Mouse (Mus musculus) CH12.LX (cell line): ENCODE measurements around the gene C1ql1. TPM values are rescaled to one million over a fixed set of nuclear protein-coding genes. Genes with fewer than 3 reads are reported as not detected.

Source experiments
- DNase-seq: peaks from one replicate; pipeline ENCODE4 v3.0.0-alpha.2; 2013; ENCODE audit errors: extremely low read depth
- H3K27ac ChIP-seq: 2 replicates; pipeline ENCODE4 v1.5.1; 2012; ENCODE audit warnings: low read depth, mild to moderate bottlenecking, control low read depth, moderate library complexity; ENCODE audit not compliant: insufficient read depth
- H3K27me3 ChIP-seq: replicated peaks from 2 replicates; pipeline ENCODE3; 2012; ENCODE audit warnings: inconsistent platforms
- H3K36me3 ChIP-seq, 2 experiments: replicated peaks in 1 of 2; 2 replicates each; pipeline versions ENCODE3 to v1.6.1; 2012; ENCODE audit warnings: inconsistent platforms in 1 of 2, low read length in 1 of 2, mild to moderate bottlenecking in 1 of 2, mixed read lengths in 1 of 2, moderate library complexity in 1 of 2; ENCODE audit not compliant: control insufficient read depth in 1 of 2, insufficient read depth in 1 of 2
- H3K4me1 ChIP-seq, 2 experiments: 2 replicates each; pipeline ENCODE4 v1.6.1; 2012; ENCODE audit warnings: inconsistent platforms in 1 of 2, moderate library complexity in 1 of 2; ENCODE audit not compliant: insufficient read depth in 2 of 2, control insufficient read depth in 1 of 2
- H3K4me2 ChIP-seq: 2 replicates; pipeline ENCODE4 v1.6.1; 2012; ENCODE audit warnings: low read depth, mild to moderate bottlenecking, control low read depth; ENCODE audit not compliant: poor library complexity, insufficient read depth, severe bottlenecking
- H3K4me3 ChIP-seq, 3 experiments: fragments of 150-350 bp in 1 of 3; sonication (generic) in 1 of 3; replicated peaks in 1 of 3; 2 replicates each; pipeline versions ENCODE3 to v1.5.1; 2011 to 2012; ENCODE audit warnings: low read depth in 2 of 3, low read length in 2 of 3, mild to moderate bottlenecking in 2 of 3, moderate library complexity in 2 of 3, control low read depth in 1 of 3, improper control_type of control experiment in 1 of 3, inconsistent platforms in 1 of 3, mixed read lengths in 1 of 3; ENCODE audit not compliant: poor library complexity in 1 of 3
- H3K79me2 ChIP-seq: replicated peaks from 2 replicates; pipeline ENCODE4 v1.6.1; 2012; ENCODE audit warnings: mild to moderate bottlenecking, moderate library complexity; ENCODE audit not compliant: control insufficient read depth, poor library complexity, insufficient read depth, severe bottlenecking; ENCODE audit errors: extremely low read depth
- H3K9ac ChIP-seq: 2 replicates; pipeline ENCODE4 v1.6.1; 2012; ENCODE audit warnings: low read depth, mild to moderate bottlenecking, control low read depth, moderate library complexity; ENCODE audit not compliant: insufficient read depth
- H3K9me3 ChIP-seq: replicated peaks from 2 replicates; pipeline ENCODE3; 2012; ENCODE audit warnings: low read length, inconsistent platforms, mixed read lengths
- CHD1 ChIP-seq: IDR thresholded peaks from 2 replicates; pipeline ENCODE4 v1.6.1; 2012; ENCODE audit warnings: low read depth, low read length, improper control_type of control experiment, inconsistent platforms
- E2F4 ChIP-seq: IDR thresholded peaks from 2 replicates; pipeline ENCODE4 v1.6.1; 2011; ENCODE audit warnings: low read depth, low read length, improper control_type of control experiment; ENCODE audit not compliant: insufficient replicate concordance
- ELF1 ChIP-seq: IDR thresholded peaks from 2 replicates; pipeline ENCODE4 v1.6.1; 2014; ENCODE audit warnings: low read depth, mild to moderate bottlenecking, inconsistent platforms, low read length, improper control_type of control experiment
- ETS1 ChIP-seq: conservative IDR thresholded peaks from 2 replicates; pipeline ENCODE4 v1.6.1; 2012; ENCODE audit warnings: low read depth, mild to moderate bottlenecking, inconsistent platforms, low read length, improper control_type of control experiment, moderate library complexity
- GABPA ChIP-seq: IDR thresholded peaks from 2 replicates; pipeline ENCODE4 v1.6.1; 2012; ENCODE audit warnings: low read depth, low read length, improper control_type of control experiment, inconsistent platforms; ENCODE audit not compliant: insufficient replicate concordance
- MAFK ChIP-seq: IDR thresholded peaks from 2 replicates; pipeline ENCODE4 v1.6.1; 2011; ENCODE audit warnings: low read length, improper control_type of control experiment; ENCODE audit not compliant: insufficient replicate concordance
- MAX ChIP-seq: IDR thresholded peaks from 2 replicates; pipeline ENCODE4 v1.6.1; 2011; ENCODE audit warnings: low read length, improper control_type of control experiment
- MEF2A ChIP-seq: IDR thresholded peaks from 2 replicates; pipeline ENCODE4 v1.6.1; 2014; ENCODE audit warnings: low read depth, mild to moderate bottlenecking, inconsistent platforms, low read length, improper control_type of control experiment, borderline replicate concordance
- NELFE ChIP-seq: IDR thresholded peaks from 2 replicates; pipeline ENCODE4 v1.6.1; 2011; ENCODE audit warnings: low read depth, low read length, improper control_type of control experiment
- NRF1 ChIP-seq: IDR thresholded peaks from 2 replicates; pipeline ENCODE4 v1.6.1; 2014; ENCODE audit warnings: low read depth, mild to moderate bottlenecking, inconsistent platforms, low read length, improper control_type of control experiment, moderate library complexity
- PAX5 ChIP-seq: IDR thresholded peaks from 2 replicates; pipeline ENCODE4 v1.6.1; 2012; ENCODE audit warnings: low read length, inconsistent platforms, mixed read lengths
- POLR2AphosphoS2 ChIP-seq: IDR thresholded peaks from 2 replicates; pipeline ENCODE4 v1.6.1; 2011; ENCODE audit warnings: low read depth, low read length, improper control_type of control experiment
- SMC3 ChIP-seq: IDR thresholded peaks from 2 replicates; pipeline ENCODE4 v1.6.1; 2011; ENCODE audit warnings: low read depth, low read length, improper control_type of control experiment
- TBP ChIP-seq: conservative IDR thresholded peaks from 2 replicates; pipeline ENCODE4 v1.6.1; 2011; ENCODE audit warnings: low read depth, low read length, improper control_type of control experiment
- UBTF ChIP-seq: IDR thresholded peaks from 2 replicates; pipeline ENCODE4 v1.6.1; 2012; ENCODE audit warnings: low read depth, mild to moderate bottlenecking, inconsistent platforms, low read length, improper control_type of control experiment, moderate library complexity
- USF1 ChIP-seq: IDR thresholded peaks from 2 replicates; pipeline ENCODE4 v1.6.1; 2014; ENCODE audit warnings: low read depth, mild to moderate bottlenecking, inconsistent platforms, low read length, improper control_type of control experiment
- USF2 ChIP-seq: conservative IDR thresholded peaks from 2 replicates; pipeline ENCODE4 v1.6.1; 2011; ENCODE audit warnings: low read depth, low read length, improper control_type of control experiment
- ZKSCAN1 ChIP-seq: IDR thresholded peaks from 2 replicates; pipeline ENCODE4 v1.6.1; 2012; ENCODE audit warnings: low read depth, inconsistent platforms, low read length, improper control_type of control experiment, borderline replicate concordance
- ZMIZ1 ChIP-seq: IDR thresholded peaks from 2 replicates; pipeline ENCODE4 v1.6.1; 2012; ENCODE audit warnings: low read depth, mild to moderate bottlenecking, inconsistent platforms, low read length, improper control_type of control experiment
- dilution Hi-C: fragments of 300-500 bp; cut with MboI; formaldehyde crosslinking; loops from 2 replicates; pipeline ENCODE4 v1.14.3; 2020; ENCODE audit warnings: low sequenced_read_pairs; ENCODE audit not compliant: extremely low pct_unique_long_range_greater_than_20kb, extremely low pct_ligation_motif_present
- in situ Hi-C: fragments of 300-500 bp; cut with MboI; formaldehyde crosslinking; loops from 3 replicates; pipeline ENCODE4 v1.14.3; 2019; ENCODE audit warnings: low sequenced_read_pairs, low pct_ligation_motif_present, low pct_unique_long_range_greater_than_20kb, mixed read lengths
- polyA plus RNA-seq: library from polyadenylated mRNA; unstranded; fragments of >175 nt; gene quantifications from 2 replicates; pipeline ENCODE4 v1.2.1, GENCODE M21; 2012; ENCODE audit warnings: low read depth; ENCODE audit not compliant: insufficient read length
- total RNA-seq, 2 experiments: library from RNA; depleted of rRNA; stranded (reverse); fragments of 300-350 nt in 1 of 2; fragments of >200 nt in 1 of 2; gene quantifications; 2 replicates each; pipeline ENCODE4 v1.2.3; 2012 to 2014

Gene C1ql1
- total and polyA plus RNA-seq, 3 experiments, result not detected

GRCm38 (mm10) chr11:102971604-102972003 lies 25.1 kb upstream of the C1ql1 start:
- no peak for TF ChIP-seq SMC3
- TF ChIP-seq MAX, result no peak
- TF ChIP-seq TBP, result no peak
- TF ChIP-seq ZMIZ1, result no peak
- no peak for TF ChIP-seq NELFE
- no peak for TF ChIP-seq UBTF
- no peak for TF ChIP-seq USF1
- no peak for TF ChIP-seq MAFK
- no peak for TF ChIP-seq PAX5
- no peak for TF ChIP-seq MEF2A
- no peak for TF ChIP-seq GABPA
- TF ChIP-seq ELF1, result no peak
- no peak for TF ChIP-seq ETS1
- no peak for TF ChIP-seq CHD1
- Histone ChIP-seq H3K27me3 (peaks cover 78% of the 10 kb centered on the region), H3K27ac (no peak overlapping the region), H3K4me1 (no peaks in the 10 kb centered on the region), H3K9ac (no peak overlapping the region), H3K79me2 (no peaks in the 10 kb centered on the region), H3K4me3 (no peak overlapping the region), H3K4me2 (no peak overlapping the region), H3K36me3 (no peaks in the 10 kb centered on the region), H3K9me3 (peaks cover 2% of the 10 kb centered on the region)
- in situ Hi-C loops, result no loop called here
- dilution Hi-C loops, result no loop called here
- no peak for DNase-seq

- dilution Hi-C loops, result no loop called here
- DNase-seq, result no peak
- no peak overlapping the region for H3K9ac ChIP-seq
Observed at GRCm38 (mm10) chr11:102964547-102965091, 18.1 kb upstream of the C1ql1 start.

More at GRCm38 (mm10) chr11:102964547-102965091, 18.1 kb upstream of the C1ql1 start:
- Histone ChIP-seq H3K4me2 (no peak overlapping the region), H3K36me3 (no peaks in the 10 kb centered on the region), H3K27ac (no peak overlapping the region), H3K4me1 (no peaks in the 10 kb centered on the region), H3K79me2 (no peaks in the 10 kb centered on the region), H3K4me3 (no peak overlapping the region), H3K27me3 (peaks cover 86% of the 10 kb centered on the region), H3K9me3 (no peaks in the 10 kb centered on the region)
- TF ChIP-seq ZKSCAN1 (no peak), ELF1 (no peak), NRF1 (no peak), NELFE (no peak), E2F4 (no peak), USF2 (no peak), POLR2AphosphoS2 (no peak)
- in situ Hi-C loops, result no loop called here
